Mouse (Mus musculus): Measurements from ENCODE around the gene Fasn. TPM values are rescaled to one million over a fixed set of nuclear protein-coding genes. Genes with fewer than 3 reads are reported as not detected.
A peak's percentile ranks its signal among the peaks of the same experiment; 100 is the strongest.
"Not testable (repeated sequence)": the region's sequence is repeated elsewhere in the genome, so short reads cannot be mapped to it uniquely, and the experiment has no call there.

Fasn gene
- polyA plus RNA-seq, 1 experiment from 2014 or later, result 53.9 TPM

- H3K9me3 ChIP-seq; ATAC-seq (ENCODE audit: low FRiP score, low read depth); H3K4me2 ChIP-seq (replicated peaks); H3K27ac ChIP-seq; H3K27me3 ChIP-seq; H3K4me3 ChIP-seq; H3K9ac ChIP-seq: not testable (repeated sequence)
- H3K36me3 ChIP-seq, result peaks cover 76% of the 10 kb centered on the region
- peaks cover 17% of the 10 kb centered on the region for H3K4me1 ChIP-seq
- WGBS, result 83% methylated on average over 10 of the region's 10 CpGs
These were observed 35.9 kb downstream of the Fasn start for GRCm38 (mm10) chr11:120788460-120788859.

DNA sequence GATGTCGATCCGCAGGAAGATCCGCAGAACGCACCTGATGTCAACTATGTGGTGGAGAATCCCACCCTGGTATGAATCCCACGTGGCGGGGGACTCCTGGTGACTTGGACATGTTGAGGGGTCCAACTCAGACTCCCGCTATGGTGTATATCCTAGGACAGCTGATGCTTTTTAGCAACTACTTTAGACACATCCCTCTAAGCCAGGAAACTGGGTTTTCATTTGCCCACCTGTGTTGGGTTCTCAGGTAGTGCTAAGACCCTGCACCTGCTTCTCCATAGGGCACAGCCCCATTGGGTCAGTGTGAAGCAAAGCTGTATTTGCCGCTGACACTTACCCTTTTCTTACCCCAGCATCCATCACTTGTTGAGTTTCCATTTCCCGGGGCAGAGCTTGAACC, 39.2 kb downstream of the Fasn start:
- Histone ChIP-seq H3K27ac (no peak overlapping the region), H3K4me2 (replicated peaks) (peak overlapping the region; percentile 99), H3K4me1 (peaks cover 29% of the 10 kb centered on the region), H3K27me3 (no peaks in the 10 kb centered on the region), H3K4me3 (peak overlapping the region; percentile 99), H3K9ac (peak overlapping the region; percentile 96), H3K36me3 (peaks cover 66% of the 10 kb centered on the region), H3K9me3 (no peaks in the 10 kb centered on the region)
- 38% methylated on average over 9 of the region's 9 CpGs for WGBS
- ATAC-seq (ENCODE audit: low FRiP score, low read depth), result no peak

GRCm38 (mm10) chr11:120784064-120784791, 40.1 kb downstream of the Fasn start, which contains the start of the genes Rfng and Gps1:
Gene Rfng, minus strand, starts transcription at chr11:120784207.
Gene Gps1, plus strand, starts transcription at chr11:120784272.
- peak within 1 kb of the TSS; percentile 99 for H3K4me2 ChIP-seq (replicated peaks)
- H3K27ac ChIP-seq, result peak within 1 kb of the TSS; percentile 72; the same call in 1 of the 2 replicates
- peak within 1 kb of the TSS; percentile 96 for H3K9ac ChIP-seq
- H3K36me3 ChIP-seq, result peaks cover 58% of the 10 kb centered on the region
- peaks cover 29% of the 10 kb centered on the region for H3K4me1 ChIP-seq
- peak within 1 kb of the TSS; percentile 99 for H3K4me3 ChIP-seq
- H3K9me3 ChIP-seq, result no peaks in the 10 kb centered on the region
- under 1% methylated on average over 90 of the region's 107 CpGs for WGBS
- ATAC-seq (ENCODE audit: low FRiP score, low read depth), result peak; percentile 82
- no peaks in the 10 kb centered on the region for H3K27me3 ChIP-seq

GRCm38 (mm10) chr11:120783426-120784063, 40.8 kb downstream of the Fasn start:
- 2% methylated on average over 42 of the region's 42 CpGs for WGBS
- ATAC-seq (ENCODE audit: low FRiP score, low read depth), result peak; percentile 17; the same call in 1 of the 2 replicates
- peak overlapping the region; percentile 99 for H3K4me2 ChIP-seq (replicated peaks)
- no peaks in the 10 kb centered on the region for H3K9me3 ChIP-seq
- H3K4me3 ChIP-seq, result peak overlapping the region; percentile 99
- H3K36me3 ChIP-seq, result peaks cover 54% of the 10 kb centered on the region
- H3K27ac ChIP-seq, result peak overlapping the region; percentile 72; the same call in 1 of the 2 replicates
- peak overlapping the region; percentile 96 for H3K9ac ChIP-seq
- H3K4me1 ChIP-seq, result peaks cover 29% of the 10 kb centered on the region
- no peaks in the 10 kb centered on the region for H3K27me3 ChIP-seq

- 91% methylated on average over 6 of the region's 6 CpGs for WGBS
- not testable (repeated sequence) for H3K27ac ChIP-seq
These were observed 43.0 kb downstream of the Fasn start for GRCm38 (mm10) chr11:120781361-120781760.

DNA sequence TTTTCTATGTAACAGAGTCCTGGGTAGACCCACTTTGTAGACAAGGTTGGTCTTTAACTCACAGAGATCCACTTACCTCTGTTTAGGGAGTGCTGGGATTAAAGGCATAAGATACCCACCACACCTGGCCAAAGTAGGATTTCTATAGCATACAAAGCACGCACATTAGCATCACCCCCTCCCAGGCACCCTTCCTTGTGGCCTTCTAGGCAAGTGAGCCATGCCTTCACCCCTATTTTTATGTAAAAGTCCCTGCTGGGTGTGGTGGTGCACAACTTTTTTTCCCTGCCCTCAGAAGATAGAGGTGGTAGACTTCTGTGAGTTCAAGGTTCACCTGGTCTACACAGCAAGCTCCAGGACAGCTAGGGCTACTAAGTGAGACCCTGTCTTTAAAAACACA, 44.5 kb downstream of the Fasn start:
- H3K4me2 ChIP-seq (replicated peaks), result no peak overlapping the region
- no peak overlapping the region for H3K27ac ChIP-seq
- no peak for ATAC-seq (ENCODE audit: low FRiP score, low read depth)
- H3K36me3 ChIP-seq, result peaks cover 25% of the 10 kb centered on the region
- H3K27me3 ChIP-seq, result no peaks in the 10 kb centered on the region
- H3K4me3 ChIP-seq, result no peak overlapping the region
- H3K4me1 ChIP-seq, result peaks cover 25% of the 10 kb centered on the region
- H3K9ac ChIP-seq, result no peak overlapping the region
- H3K9me3 ChIP-seq, result no peaks in the 10 kb centered on the region
- WGBS, result 85% methylated on average over 1 of the region's 1 CpGs

More at GRCm38 (mm10) chr11:120781361-120781760, 43.0 kb downstream of the Fasn start:
- not testable (repeated sequence) for H3K9ac ChIP-seq; H3K4me2 ChIP-seq (replicated peaks); H3K4me3 ChIP-seq; H3K27me3 ChIP-seq; ATAC-seq (ENCODE audit: low FRiP score, low read depth); H3K9me3 ChIP-seq
- H3K36me3 ChIP-seq, result peaks cover 32% of the 10 kb centered on the region
- peaks cover 29% of the 10 kb centered on the region for H3K4me1 ChIP-seq

DNA sequence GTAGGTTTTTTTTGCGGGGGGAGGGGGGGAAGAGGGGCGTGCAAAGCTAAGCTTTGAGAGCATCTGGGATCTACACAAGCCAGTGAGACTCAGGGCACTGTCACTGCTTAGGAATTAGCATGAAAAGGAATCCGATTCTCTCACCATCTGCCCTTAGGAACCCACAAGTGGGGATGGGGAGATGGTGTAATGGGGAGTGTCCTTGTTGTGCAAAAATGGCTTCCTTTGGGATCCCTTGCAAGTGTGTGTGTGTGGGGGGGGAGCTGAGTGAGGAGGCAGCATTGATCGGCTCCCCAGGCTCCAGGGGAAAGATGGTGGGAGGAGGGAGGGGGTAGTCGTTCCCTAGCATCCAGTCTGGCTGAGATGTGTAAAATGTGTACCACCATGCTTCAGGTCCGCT, 47.2 kb downstream of the Fasn start:
- Histone ChIP-seq H3K27me3 (no peaks in the 10 kb centered on the region), H3K27ac (no peak overlapping the region), H3K4me3 (no peak overlapping the region), H3K4me2 (replicated peaks) (no peak overlapping the region), H3K9me3 (no peaks in the 10 kb centered on the region), H3K36me3 (peaks cover 17% of the 10 kb centered on the region), H3K4me1 (0 out of 2 replicates have a peak, but pooled peaks cover 8% of the 10 kb centered on the region), H3K9ac (peak overlapping the region; percentile 31)
- ATAC-seq (ENCODE audit: low FRiP score, low read depth), result no peak
- 30% methylated on average over 6 of the region's 6 CpGs for WGBS

GRCm38 (mm10) chr11:120775774-120776469, 48.4 kb downstream of the Fasn start:
- Histone ChIP-seq H3K4me2 (replicated peaks) (no peak overlapping the region), H3K9ac (no peak overlapping the region), H3K4me1 (0 out of 2 replicates have a peak, but pooled peaks cover 8% of the 10 kb centered on the region), H3K9me3 (no peaks in the 10 kb centered on the region), H3K27me3 (no peaks in the 10 kb centered on the region), H3K36me3 (peaks cover 9% of the 10 kb centered on the region), H3K4me3 (no peak overlapping the region), H3K27ac (no peak overlapping the region)
- 31% methylated on average over 15 of the region's 15 CpGs for WGBS
- ATAC-seq (ENCODE audit: low FRiP score, low read depth), result peak; percentile 79

- no peak overlapping the region for H3K27ac ChIP-seq
- H3K9ac ChIP-seq, result no peak overlapping the region
- H3K4me1 ChIP-seq, result 0 out of 2 replicates have a peak, but pooled peaks cover 8% of the 10 kb centered on the region
- no peak overlapping the region for H3K4me3 ChIP-seq
- ATAC-seq (ENCODE audit: low FRiP score, low read depth), result no peak
- H3K27me3 ChIP-seq, result no peaks in the 10 kb centered on the region
- no peaks in the 10 kb centered on the region for H3K9me3 ChIP-seq
- H3K4me2 ChIP-seq (replicated peaks), result no peak overlapping the region
- H3K36me3 ChIP-seq, result no peaks in the 10 kb centered on the region
- WGBS, result 86% methylated on average over 7 of the region's 7 CpGs
These were observed 50.7 kb downstream of the Fasn start for GRCm38 (mm10) chr11:120773463-120774190.

DNA sequence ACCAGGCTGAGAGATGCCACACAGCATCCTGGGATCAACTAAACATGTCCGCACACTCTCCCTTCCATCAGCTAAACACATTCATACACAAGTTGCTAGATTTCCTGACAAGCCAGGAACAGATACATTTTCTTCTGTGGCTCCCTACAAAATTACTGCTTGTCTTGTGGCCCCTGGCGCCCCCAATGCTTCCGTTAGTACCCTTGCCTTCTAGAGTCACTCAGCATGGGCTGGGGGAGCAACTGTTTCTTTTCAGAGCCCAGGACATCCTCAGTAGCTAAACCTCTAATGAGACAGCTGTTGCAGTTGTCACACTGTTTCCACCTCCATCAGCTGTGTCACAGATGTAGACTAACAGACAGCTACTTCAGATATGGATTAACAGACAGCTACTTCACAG, 51.6 kb downstream of the Fasn start:
- H3K4me2 ChIP-seq (replicated peaks), result no peak overlapping the region
- H3K27ac ChIP-seq, result no peak overlapping the region
- no peaks in the 10 kb centered on the region for H3K36me3 ChIP-seq
- 79% methylated on average over 3 of the region's 3 CpGs for WGBS
- no peaks in the 10 kb centered on the region for H3K9me3 ChIP-seq
- 0 out of 2 replicates have a peak, but pooled peaks cover 8% of the 10 kb centered on the region for H3K4me1 ChIP-seq
- H3K27me3 ChIP-seq, result 0 out of 2 replicates have a peak, but pooled peaks cover 3% of the 10 kb centered on the region
- H3K9ac ChIP-seq, result no peak overlapping the region
- no peak overlapping the region for H3K4me3 ChIP-seq
- ATAC-seq (ENCODE audit: low FRiP score, low read depth), result no peak

DNA sequence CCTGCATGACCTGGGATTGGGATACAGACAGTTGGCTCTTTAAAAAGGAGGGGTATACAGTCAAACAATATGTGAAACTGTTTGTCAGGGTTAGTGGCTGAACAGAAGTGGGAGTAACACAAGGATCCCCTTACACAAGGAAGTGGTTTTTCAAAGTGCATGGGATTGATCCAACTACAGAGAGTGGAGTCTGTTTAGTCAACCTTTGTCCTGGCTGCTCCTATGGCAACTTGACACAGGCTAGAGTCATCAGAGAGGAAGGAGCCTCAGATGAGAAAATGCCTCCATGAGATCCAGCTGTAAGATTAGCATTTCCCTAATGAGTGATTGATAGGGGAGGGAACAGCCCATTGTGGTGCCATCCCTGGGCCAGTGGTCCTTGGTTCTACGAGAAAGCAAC, 56.1 kb downstream of the Fasn start:
- H3K9ac ChIP-seq, result no peak overlapping the region
- ATAC-seq (ENCODE audit: low FRiP score, low read depth), result no peak
- H3K4me2 ChIP-seq (replicated peaks), result no peak overlapping the region
- H3K36me3 ChIP-seq, result no peaks in the 10 kb centered on the region
- H3K27ac ChIP-seq, result no peak overlapping the region
- H3K27me3 ChIP-seq, result peaks cover 7% of the 10 kb centered on the region; the same call in 1 of the 2 replicates
- H3K4me1 ChIP-seq, result no peaks in the 10 kb centered on the region
- 77% methylated on average over 1 of the region's 1 CpGs for WGBS
- no peaks in the 10 kb centered on the region for H3K9me3 ChIP-seq
- H3K4me3 ChIP-seq, result no peak overlapping the region
